Mouse (Mus musculus) spleen, postnatal 4 days (tissue): ENCODE data around the gene Il4.

Experiments used
- DNase-seq, 2 experiments: peaks; one replicate each; pipeline ENCODE4 v3.0.0; 2022; ENCODE audit warnings: low spot score in 2 of 2

The Il4 gene

GRCm38 (mm10) chr11:53624124-53624523 lies 5.7 kb upstream of the Il4 start:
- DNase-seq, result no peak

- no peak for DNase-seq
These were observed 5.1 kb upstream of the Il4 start for GRCm38 (mm10) chr11:53623573-53623972.

GRCm38 (mm10) chr11:53622440-53622806 lies 4.0 kb upstream of the Il4 start:
- no peak for DNase-seq

DNA sequence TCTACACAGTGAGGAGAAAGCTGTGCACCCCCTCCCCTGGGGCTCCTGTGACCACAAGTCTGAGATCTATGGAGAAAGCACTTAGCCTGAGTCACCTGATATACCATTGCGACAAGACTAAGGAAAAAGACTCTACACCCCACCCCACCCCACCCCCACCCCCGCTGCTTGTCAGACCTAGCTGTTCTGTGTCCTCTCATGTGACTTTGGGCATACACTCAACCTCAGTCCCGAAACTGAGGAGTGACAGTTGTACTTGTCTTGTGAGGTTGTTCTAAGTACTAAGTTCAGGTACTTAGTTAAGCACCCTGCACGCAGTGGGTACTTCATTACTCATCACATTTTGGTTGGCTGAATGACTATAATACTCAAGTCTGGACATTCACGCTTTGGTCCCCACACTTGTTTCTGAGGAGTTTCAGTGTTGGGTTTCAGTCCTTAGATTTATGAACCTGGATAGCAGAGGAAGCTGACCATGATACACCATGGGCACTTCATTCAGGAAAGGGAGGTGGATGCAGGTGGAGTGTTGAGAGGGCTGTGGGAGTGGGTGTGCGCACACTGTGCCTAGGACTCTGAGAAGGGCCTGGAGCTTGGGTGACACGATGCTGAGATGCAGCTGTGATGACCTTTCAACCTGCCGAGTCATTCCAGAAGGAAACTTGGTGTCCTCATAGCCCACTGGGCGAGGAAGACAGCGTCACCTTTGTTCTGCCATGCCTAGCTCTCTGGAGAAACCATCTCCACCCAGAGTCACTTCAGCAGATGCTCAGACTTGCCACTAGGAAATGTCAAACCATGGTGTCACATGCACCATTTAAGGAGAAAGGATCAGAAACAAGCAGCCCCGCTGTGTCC lies 3.3 kb upstream of the Il4 start:
- DNase-seq, result no peak

DNA sequence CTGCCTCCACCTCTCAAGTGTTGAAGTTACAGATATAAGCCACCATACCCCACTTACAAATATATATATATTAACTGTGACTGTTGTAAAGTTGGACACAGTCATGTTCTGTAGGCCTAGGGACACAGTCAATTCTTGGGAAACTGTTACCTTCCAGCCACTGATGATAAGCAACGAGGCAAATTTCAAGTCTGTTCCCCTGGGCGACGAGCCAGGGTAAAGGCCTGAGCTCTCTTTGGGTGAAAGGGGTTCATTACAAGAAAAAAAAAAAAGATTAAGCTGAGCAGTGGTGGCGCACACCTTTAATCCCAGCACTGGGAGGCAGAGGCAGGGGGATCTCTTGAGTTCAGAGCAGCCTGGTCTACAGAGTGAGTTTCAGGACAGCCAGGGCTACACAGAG lies 1.6 kb upstream of the Il4 start:
- DNase-seq, result no peak

GRCm38 (mm10) chr11:53619428-53619827 lies 959 bp upstream of the Il4 start:
- no peak for DNase-seq

GRCm38 (mm10) chr11:53617562-53618109 lies 833 bp downstream of the Il4 start:
- no peak for DNase-seq

- DNase-seq, result no peak
These were observed 1.5 kb downstream of the Il4 start for GRCm38 (mm10) chr11:53616748-53617558.

GRCm38 (mm10) chr11:53615575-53615974 lies 2.9 kb downstream of the Il4 start:
- no peak for DNase-seq

DNA sequence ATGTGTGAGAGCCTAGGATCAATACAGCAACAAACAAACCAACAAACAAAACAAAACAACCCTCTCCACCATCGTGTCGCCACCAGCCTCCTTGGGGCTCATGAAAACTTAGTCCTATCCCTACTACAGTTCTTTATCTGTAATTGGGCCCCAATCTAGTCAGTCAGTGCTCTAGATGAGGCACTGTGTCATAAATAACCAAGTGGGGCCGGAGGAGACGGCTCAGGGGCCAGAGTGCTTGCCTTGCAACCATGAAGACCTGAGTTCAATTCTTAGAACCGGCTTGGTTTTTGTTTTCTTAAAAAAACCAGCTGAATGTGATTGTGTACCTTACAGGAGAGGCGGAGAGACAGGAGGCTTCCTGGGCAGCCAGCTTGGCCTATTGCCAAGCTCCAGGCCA lies 3.3 kb downstream of the Il4 start:
- no peak for DNase-seq

DNA sequence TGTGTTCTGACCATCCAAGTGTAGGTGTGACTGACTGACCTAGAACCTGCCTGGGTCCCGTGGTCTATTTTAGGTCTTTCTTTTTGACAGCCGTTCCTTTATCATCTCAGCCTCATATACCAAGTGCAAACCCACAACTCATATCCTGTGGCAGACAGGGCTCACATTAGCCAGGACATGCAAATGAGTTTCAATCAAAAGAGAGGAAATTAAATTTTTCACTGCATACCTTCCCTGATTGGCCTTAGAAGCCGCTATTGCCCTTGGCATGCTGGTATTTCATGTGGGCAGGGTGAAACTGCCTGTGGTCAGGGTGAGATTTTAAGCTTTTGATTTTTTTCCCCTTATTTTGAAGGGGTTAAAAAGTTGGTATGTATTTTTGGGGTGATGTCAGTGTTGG lies 8.8 kb downstream of the Il4 start:
- DNase-seq, result no peak

DNA sequence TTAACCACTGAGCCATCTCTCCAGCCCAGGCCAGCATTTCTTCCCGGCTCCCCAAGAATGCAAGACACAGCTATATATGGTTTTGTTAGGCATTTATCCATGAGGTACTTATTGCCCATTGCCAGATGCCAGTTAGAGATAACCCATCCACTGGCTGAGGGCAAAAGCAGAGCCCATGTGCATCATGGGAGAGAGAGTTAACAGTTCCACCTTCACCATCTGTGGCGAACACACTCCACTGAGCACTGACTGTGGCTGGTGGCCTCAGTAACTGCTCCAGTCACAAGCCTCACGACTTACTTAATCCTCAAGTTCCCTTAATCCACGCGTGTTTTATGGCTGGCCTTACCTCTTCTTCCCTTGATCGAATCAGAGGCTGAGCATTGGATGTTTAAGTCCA lies 9.2 kb downstream of the Il4 start:
- no peak for DNase-seq

DNA sequence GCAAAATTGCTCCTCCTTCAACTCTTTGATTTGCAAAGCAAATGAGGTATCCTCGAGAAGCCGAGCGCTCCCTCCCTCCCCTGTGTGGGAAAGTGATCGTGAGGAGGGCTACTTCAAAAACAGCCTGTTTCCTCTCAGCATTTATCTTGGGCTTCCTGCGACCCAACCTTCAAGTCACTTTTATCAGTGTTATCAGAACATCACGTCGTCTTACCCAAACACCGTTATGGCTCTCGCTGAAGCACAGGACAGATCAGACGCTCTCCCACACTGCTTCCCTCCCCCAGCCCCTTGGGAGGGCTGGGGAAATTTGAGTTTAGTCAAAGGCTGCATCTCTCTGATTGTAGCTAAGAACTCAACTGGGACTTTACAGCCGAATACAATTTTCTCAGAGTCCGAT lies 12.9 kb downstream of the Il4 start:
- DNase-seq, result no peak

GRCm38 (mm10) chr11:53604983-53605382 lies 13.5 kb downstream of the Il4 start:
- no peak for DNase-seq

- DNase-seq, result no peak
These were observed 27.4 kb downstream of the Il4 start for GRCm38 (mm10) chr11:53591116-53591515.

DNA sequence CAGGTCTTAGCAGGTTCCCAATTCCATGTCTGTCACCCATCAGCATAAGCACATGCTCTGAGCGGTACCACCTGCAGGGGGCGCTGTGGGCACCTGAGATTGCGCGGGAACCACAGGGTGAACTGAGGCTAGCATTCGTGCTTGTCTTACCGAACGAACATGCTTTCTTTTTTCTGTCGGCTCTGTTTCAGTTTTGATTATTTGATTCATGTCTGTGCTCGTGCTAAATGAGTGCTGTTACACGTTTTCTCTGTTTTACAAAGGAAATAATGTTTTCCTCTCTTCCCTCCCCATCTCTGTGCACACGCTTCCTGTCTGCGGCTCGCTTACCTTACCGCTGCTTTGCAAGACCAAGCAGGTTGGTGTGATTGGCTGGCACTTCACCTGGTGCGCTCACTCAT lies 28.1 kb downstream of the Il4 start:
- peak; percentile 79 to 93 for DNase-seq

DNA sequence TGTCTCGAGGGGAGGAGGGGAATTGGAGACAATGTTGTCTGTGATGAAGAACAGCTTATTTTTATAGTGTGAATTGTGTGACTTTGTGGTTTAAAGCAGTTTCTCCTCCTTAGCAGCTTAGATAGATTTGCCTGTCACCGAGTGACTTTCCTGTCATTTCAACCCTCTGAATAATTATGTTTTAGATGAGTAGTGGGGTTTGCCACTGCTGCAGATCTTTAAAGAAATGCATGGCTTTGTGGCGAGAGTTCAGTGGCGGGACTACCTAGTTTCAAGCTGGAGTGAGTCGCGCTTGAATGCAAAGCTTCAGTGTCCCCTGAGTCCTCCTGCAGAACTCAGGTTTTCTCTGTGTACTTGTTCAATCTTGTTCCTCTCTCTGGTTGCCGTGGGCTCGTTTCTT lies 30.2 kb downstream of the Il4 start:
- no peak for DNase-seq

DNA sequence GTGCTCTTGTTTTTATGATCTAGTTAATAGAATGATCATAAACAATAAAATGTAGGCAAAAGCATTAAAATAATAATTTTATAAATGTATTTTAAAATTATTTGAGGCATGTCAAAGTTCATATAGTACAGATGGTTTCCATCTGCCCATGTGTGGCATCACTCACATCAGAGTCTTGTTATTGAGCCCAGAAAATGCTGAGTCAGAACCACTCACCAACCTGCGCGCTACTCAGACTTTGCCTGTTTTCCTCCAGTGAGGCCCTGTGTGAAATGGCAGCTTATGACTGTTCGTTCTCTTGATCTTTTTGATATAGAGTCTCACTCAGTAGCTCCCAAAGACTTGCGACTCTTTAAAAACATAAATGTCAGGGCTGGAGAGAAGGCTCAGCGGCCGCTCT lies 33.0 kb downstream of the Il4 start:
- no peak for DNase-seq

- no peak for DNase-seq
These were observed 33.6 kb downstream of the Il4 start for GRCm38 (mm10) chr11:53584849-53585248.

DNA sequence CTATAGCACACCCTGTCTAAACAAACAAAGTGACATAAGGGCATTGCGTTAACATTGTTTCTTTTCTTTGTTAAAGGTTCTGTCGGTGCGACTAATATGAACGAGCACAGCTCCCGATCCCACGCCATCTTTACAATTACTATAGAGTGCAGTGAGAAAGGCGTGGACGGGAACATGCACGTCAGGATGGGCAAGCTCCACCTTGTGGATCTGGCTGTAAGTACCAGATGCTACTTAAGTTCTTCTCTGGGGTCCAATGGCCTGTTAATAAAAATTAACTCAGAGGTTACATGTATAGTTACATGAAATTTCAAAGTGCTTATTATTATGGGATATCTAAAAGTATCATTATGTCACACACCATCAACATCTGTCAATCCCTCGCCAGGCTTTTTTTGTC lies 35.3 kb downstream of the Il4 start:
- DNase-seq, result no peak

DNA sequence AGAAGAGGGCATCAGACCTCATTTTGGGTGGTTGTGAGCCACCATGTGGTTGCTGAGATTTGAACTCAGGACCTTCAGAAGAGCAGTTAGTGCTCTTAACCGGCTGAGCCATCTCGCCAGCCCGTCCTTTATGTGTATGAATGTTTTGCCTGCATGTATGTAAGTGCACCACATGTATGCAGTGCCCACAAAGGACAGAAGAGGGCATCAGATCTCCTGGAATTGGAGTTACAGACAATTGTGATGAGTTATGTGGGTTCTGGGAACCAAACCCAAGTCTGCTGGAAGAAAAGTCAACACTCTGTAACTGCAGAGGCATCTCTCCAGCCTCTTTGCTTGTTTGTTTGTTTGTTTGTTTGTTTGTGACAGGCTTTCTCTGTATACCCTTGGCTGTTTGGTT lies 37.9 kb downstream of the Il4 start:
- no peak for DNase-seq

- DNase-seq, result peak; percentile 93 to 97
These were observed 51.0 kb downstream of the Il4 start, which contains the start of gene Kif3a for GRCm38 (mm10) chr11:53567224-53568014. TSS of gene Kif3a (plus strand) at chr11:53567379.
